Mouse (Mus musculus): ENCODE measurements around the gene Arhgef17.

The Arhgef17 gene

DNA sequence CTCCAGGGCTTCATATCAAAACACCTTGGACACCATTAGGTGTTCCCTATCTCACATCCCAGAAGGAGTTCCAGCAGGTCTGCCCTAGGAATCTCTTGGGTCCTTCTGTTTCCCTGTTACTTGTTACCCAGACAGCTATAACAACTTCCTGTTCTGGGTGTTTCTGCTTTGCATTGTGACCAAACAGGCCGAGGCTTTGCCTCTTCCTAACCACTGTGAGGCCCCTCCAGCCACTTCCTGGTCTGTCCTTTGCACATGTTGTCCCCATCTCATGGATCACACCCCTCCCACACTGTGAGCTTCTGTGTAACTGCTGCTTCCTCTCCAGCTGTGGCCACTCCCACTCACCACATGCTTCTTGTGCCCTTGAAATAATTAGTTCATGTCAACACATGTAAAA is 86.5 kb downstream of the Arhgef17 start:
- DNase-seq (ENCODE audit: low spot score): no peak

DNA sequence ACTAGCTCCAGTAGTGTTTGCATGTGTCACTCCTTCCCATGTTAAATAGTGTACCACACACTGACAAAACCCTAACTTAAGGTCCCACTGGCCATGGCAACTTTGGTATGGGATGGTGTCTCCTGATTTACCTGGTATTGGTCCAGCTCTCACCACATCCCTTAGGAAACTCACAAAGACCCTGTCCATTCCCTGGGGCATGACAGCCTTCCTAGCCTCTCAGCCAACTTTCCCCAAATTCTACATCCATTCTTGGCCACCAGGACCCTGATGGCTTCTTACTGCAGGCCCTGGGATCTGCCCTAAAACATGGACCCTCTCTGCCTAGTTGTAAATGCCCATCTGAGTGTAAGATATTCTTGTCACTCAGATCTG is 86.9 kb downstream of the Arhgef17 start:
- no peak for DNase-seq (ENCODE audit: low spot score)

DNA sequence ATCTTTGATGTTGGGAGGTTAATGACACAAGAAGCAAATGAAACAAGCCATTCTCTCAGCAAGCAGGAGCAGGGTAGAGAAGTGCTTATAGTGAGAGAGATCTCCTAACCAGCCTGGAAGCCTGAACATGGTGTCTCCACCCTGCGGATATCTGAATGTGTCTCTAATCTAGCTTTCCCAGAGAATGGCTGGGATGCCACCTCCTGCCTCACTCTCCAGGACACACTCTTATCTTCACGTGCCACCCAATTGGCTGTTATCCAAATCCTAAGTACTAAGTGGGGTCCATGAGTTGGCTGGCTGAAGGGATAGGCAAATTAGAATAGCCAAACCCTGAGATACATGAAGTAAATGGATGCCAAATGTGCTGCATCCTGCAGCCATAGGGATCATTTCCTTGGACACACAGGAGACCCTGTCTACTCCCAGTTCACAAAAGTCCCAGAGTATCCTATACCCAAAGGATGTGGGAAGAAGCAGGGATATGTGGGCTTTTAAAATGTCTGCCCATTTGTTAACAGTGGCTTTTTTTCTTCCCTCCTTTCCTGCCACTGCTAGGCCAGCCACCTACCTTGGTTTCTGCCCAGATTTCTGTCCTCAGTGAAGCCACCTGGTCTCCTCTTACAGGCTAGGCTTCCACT is 87.4 kb downstream of the Arhgef17 start:
- no peak for DNase-seq (ENCODE audit: low spot score)

- no peak for DNase-seq (ENCODE audit: low spot score)
These were observed 88.0 kb downstream of the Arhgef17 start for GRCm38 (mm10) chr7:100843866-100844265.

DNA sequence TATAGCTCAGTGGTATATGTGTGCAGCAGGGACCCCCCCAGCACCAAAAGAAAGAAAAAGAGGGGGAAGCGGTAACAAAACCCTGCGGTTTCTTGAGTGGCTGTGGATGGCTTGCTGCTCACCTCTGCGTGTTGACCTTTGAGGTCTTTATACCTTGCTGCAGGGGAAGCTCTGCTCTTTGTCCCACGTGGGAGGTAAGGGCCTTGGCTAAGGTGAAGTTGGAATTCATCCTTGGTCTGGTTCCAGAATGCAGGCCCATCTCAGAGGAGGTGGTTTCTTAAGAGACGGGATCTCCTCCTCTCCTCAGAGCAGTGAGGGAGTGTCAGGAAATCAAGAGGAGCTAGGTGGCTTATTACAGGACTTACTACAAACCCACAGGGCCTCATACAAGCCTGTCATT is 89.7 kb downstream of the Arhgef17 start:
- DNase-seq (ENCODE audit: low spot score): no peak

DNA sequence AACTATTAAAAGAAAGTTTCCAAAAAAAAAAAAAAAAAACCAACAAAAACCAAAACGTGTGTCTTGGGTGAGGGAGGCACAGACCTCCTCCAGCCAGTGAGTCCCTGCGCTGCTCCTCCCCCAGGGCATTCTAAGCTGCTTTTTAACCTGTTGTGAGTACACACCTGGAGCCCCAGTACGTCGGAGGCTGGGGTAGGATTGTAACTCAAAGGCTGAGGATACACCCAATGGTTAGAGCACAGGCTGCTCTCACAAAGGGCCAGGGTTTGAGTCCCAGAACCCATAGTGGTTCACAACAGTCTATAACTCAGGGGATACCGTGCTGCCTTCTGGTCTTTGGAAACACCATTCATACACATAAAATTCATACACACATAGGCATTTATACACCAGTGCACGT is 90.3 kb downstream of the Arhgef17 start:
- DNase-seq (ENCODE audit: low spot score): no peak

DNA sequence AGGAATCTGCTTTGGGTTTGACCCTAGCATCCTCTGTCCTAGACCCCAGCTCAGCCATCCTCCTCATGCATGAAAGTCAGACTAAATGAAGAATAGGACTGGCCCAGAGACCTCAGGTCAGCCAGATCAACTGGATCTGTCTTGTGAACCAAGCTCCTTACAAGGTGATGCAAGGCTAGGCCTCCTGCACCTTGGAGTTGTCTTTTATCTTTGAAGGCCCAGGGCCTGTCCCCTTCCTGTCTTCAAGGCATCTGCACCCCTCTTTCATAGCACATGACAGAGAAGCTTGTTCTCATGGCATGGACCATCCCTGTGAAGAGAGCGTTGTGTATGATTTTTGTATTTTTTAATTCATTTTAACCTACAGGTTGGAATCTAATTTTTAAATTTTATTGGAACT is 91.0 kb downstream of the Arhgef17 start:
- no peak for DNase-seq (ENCODE audit: low spot score)

- peak; percentile 21 for DNase-seq (ENCODE audit: low spot score)
These were observed 92.1 kb downstream of the Arhgef17 start for GRCm38 (mm10) chr7:100839632-100840402.

DNA sequence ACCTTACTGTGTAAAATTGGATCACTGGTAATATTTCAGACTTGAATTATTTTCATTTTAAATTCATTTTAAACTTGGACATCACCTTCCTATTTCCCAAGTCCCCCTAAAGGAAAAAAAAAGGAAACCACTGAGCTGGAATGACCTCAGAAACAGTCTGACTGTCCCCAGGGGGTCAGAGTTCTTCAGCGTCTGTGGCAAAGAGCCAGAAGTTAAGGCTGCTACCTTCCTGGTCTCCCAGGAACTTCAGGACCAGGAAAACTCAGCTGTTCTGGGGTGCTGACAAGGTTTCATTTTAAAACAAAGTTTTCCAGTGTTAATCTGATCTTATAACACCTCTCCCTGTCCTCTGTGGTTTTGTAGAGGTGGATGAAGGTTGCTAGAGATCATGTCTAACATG is 94.2 kb downstream of the Arhgef17 start:
- no peak for DNase-seq (ENCODE audit: low spot score)

- DNase-seq (ENCODE audit: low spot score): no peak
These were observed 95.2 kb downstream of the Arhgef17 start for GRCm38 (mm10) chr7:100836657-100837056.

GRCm38 (mm10) chr7:100835711-100836110 is 96.2 kb downstream of the Arhgef17 start:
- no peak for DNase-seq (ENCODE audit: low spot score)

GRCm38 (mm10) chr7:100835168-100835567 is 96.7 kb downstream of the Arhgef17 start:
- no peak for DNase-seq (ENCODE audit: low spot score)

GRCm38 (mm10) chr7:100833859-100834258 is 98.0 kb downstream of the Arhgef17 start:
- DNase-seq (ENCODE audit: low spot score): no peak

- no peak for DNase-seq (ENCODE audit: low spot score)
These were observed 103.4 kb downstream of the Arhgef17 start for GRCm38 (mm10) chr7:100828549-100828948.

DNA sequence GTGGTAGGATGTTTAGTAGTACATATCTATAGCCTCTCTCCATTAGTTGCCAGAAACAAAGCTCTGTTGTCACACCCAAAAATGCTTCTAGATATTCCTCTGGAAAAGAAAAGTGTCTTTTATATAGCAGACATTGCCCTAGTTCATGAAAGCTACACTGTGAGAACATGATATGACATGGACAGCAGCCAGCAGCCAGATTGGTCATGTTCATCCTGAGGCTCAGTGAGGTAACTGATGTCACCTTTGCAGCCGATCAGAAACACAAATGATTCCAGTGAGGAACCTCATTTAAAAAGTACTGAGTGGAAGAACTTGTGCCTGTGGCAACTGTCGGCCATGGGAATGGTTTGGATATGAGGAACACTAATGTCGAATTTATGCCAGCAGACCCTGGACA is 107.2 kb downstream of the Arhgef17 start:
- DNase-seq (ENCODE audit: low spot score): no peak
